In the genomic region with DNA sequence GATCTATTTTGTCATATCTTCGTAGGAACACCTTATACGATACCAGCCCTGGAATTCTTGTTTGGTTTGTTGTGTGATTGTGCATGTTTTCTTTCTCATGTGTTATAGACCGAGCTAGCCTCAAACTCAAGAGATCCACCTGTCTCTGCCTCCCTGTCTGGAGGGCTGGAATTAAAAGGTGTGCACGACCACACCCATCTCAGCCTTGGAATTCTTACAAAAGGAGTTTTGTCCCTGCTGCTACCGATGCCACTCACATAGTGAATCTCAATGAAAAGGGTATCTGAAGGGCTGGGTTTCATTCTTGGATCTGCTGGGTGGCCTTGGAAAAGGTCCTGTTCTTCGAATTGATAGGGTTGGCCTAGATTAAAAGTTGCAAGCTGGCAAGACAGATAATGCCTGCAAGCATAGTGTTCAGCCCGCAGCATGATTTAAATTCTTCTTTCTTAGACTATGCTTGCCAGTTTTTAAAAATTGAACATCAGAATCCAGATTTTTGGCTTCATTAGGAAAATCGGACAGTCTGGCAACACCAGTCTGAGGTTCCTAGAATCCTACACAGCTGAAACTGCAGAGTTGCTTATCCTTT, we compare ENCODE assay signal across 25 mouse cellular contexts. TPM values are rescaled to one million over a fixed set of nuclear protein-coding genes. Genes with fewer than 3 reads are reported as not detected.
DNase-seq lines count a peak whose midpoint lies in the region; ATAC-seq and TF ChIP-seq lines count a peak whose summit lies in the region.
"Had no signal": no experiment of that assay in that cellular context is flagged by ENCODE, and none has a peak within 500 bp of the region (broad histone marks: within the 10 kb centered on the region; RNA-seq: fewer than 3 reads in every experiment).

No protein-coding gene starts in this region.

- in situ Hi-C loops in ES-E14 (cut with MboI; ENCODE audit: low sequenced_read_pairs in 2 of 2, unreplicated experiment in 2 of 2): no loop called here

- H3K27ac ChIP-seq in layer of hippocampus, adult 2 months: peak overlapping the region; percentile 99; the same call in 1 of the 2 replicates
- H3K27ac ChIP-seq in ES-Bruce4 (ENCODE audit: insufficient read depth, low read length) (peak overlapping the region; percentile 88), ES-E14 (ENCODE audit: insufficient read depth, low read depth, low read length, poor library complexity, severe bottlenecking) (peak overlapping the region; percentile 96; the same call in 1 of the 2 replicates)
- H3K27ac ChIP-seq in thymus, adult 2 months (ENCODE audit: control insufficient read depth, insufficient read depth, low read length): no peak overlapping the region
- H3K27ac ChIP-seq: forebrain, embryonic 13.5 days; heart, embryonic 15.5 days; intestine, embryonic 15.5 days; stomach, embryonic 15.5 days had no signal

- no peak for ATAC-seq in megakaryocyte progenitor cell, adult 5-6 weeks (replicated peaks; ENCODE audit: poor library complexity)
- ATAC-seq: forebrain, embryonic 13.5 days; hindbrain, embryonic 16.5 days; intestine, embryonic 15.5 days had no signal

- TF ChIP-seq EP300 in ES-Bruce4 (IDR thresholded peaks at IDR 0.05; ENCODE audit: insufficient read depth, low read depth, low read length): 0 out of 2 replicates have a peak, but pooled peaks have one; percentile 24

- H3K27me3 ChIP-seq in ES-Bruce4 (ENCODE audit: control insufficient read depth, insufficient read depth, low read length, poor library complexity, severe bottlenecking): no peaks in the 10 kb centered on the region
- no peaks in the 10 kb centered on the region for H3K27me3 ChIP-seq in thymus, adult 2 months (ENCODE audit: control insufficient read depth, insufficient read depth, low read length)
- H3K27me3 ChIP-seq: forebrain, embryonic 13.5 days; heart, embryonic 15.5 days; intestine, embryonic 15.5 days; midbrain, embryonic 12.5 days; stomach, embryonic 15.5 days had no signal

- H3K36me3 ChIP-seq in ES-Bruce4 (ENCODE audit: control insufficient read depth, insufficient read depth, low read length, poor library complexity, severe bottlenecking): no peaks in the 10 kb centered on the region
- H3K36me3 ChIP-seq in ES-E14 (ENCODE audit: control insufficient read depth, insufficient read depth, low read length, poor library complexity, severe bottlenecking): no peaks in the 10 kb centered on the region
- no peaks in the 10 kb centered on the region for H3K36me3 ChIP-seq in thymus, adult 2 months (ENCODE audit: control insufficient read depth, insufficient read depth, low read length)
- H3K36me3 ChIP-seq: heart, embryonic 15.5 days; intestine, embryonic 15.5 days; limb, embryonic 10.5 days; midbrain, embryonic 12.5 days; stomach, embryonic 15.5 days had no signal

- 96% methylated on average over 8 of the region's 8 CpGs for WGBS in thymus, adult 2 months

- peaks cover 1% of the 10 kb centered on the region for H3K4me1 ChIP-seq in ES-Bruce4 (ENCODE audit: control insufficient read depth, insufficient read depth, low read length)
- H3K4me1 ChIP-seq in ES-E14 (ENCODE audit: control insufficient read depth in 2 of 2, insufficient read depth in 2 of 2, low read length in 2 of 2, poor library complexity in 1 of 2): peaks cover 7 to 17% of the 10 kb centered on the region in 2 experiments
- H3K4me1 ChIP-seq in thymus, adult 2 months (replicated peaks; ENCODE audit: control insufficient read depth, insufficient read depth, low read length): peaks cover 7% of the 10 kb centered on the region
- H3K4me1 ChIP-seq: stomach, embryonic 15.5 days had no signal

- no peak for TF ChIP-seq POLR2A in ES-Bruce4 (IDR thresholded peaks at IDR 0.05; ENCODE audit: insufficient read depth, low read length)
- TF ChIP-seq POLR2A in thymus, adult 2 months (IDR thresholded peaks at IDR 0.05; ENCODE audit: control insufficient read depth, extremely low read depth, insufficient read depth, low read length, poor library complexity): no peak

- H3K9me3 ChIP-seq in ES-Bruce4 (replicated peaks; ENCODE audit: control insufficient read depth, insufficient read depth, low read length, poor library complexity, severe bottlenecking) (no peaks in the 10 kb centered on the region), ES-E14 (ENCODE audit: control insufficient read depth, insufficient read depth, low read depth, low read length) (no peaks in the 10 kb centered on the region)
- H3K9me3 ChIP-seq: forebrain, embryonic 13.5 days; heart, embryonic 15.5 days; intestine, embryonic 15.5 days; limb, embryonic 10.5 days; midbrain, embryonic 12.5 days; stomach, embryonic 15.5 days had no signal

- H3K4me3 ChIP-seq in layer of hippocampus, adult 2 months: no peak overlapping the region
- H3K4me3 ChIP-seq in ES-Bruce4 (ENCODE audit: low read depth, low read length) (no peak overlapping the region), ES-E14 (ENCODE audit: insufficient read depth in 1 of 2, low read depth in 1 of 2, low read length in 2 of 2, poor library complexity in 1 of 2, severe bottlenecking in 1 of 2) (no peak overlapping the region)
- no peak overlapping the region for H3K4me3 ChIP-seq in thymus, adult 2 months (ENCODE audit: control insufficient read depth, insufficient read depth, low read length)
- H3K4me3 ChIP-seq: intestine, embryonic 15.5 days; limb, embryonic 10.5 days; stomach, embryonic 15.5 days had no signal

- no peak for DNase-seq in layer of hippocampus, adult 2 months (ENCODE audit: low spot score in 2 of 2)
- DNase-seq in layer of hippocampus, postnatal 14 days (ENCODE audit: low spot score in 2 of 2): no peak
- DNase-seq in ES-E14 (ENCODE audit: low read depth, low spot score): peak; percentile 9
- peak; percentile 29 for DNase-seq in c-Kit-positive CD71-positive TER-119-positive erythroid progenitor cells, embryonic 14.5 days (ENCODE audit: low spot score)
- DNase-seq in thymus, adult 2 months: no peak
- DNase-seq: adrenal gland, postnatal 25 days; cerebellum, adult 11-12 months; cerebellum, postnatal 25 days; gastrocnemius, postnatal 25 days; heart, postnatal 36 days; kidney, adult 8-10 months; kidney, postnatal 10 days; liver; lung, adult 18-20 months; lung, postnatal 10 days; right cerebral cortex, postnatal 4 days had no signal

- no peak for TF ChIP-seq CTCF in layer of hippocampus, adult 2 months (conservative IDR thresholded peaks at IDR 0.05)
- TF ChIP-seq CTCF in ES-Bruce4 (IDR thresholded peaks at IDR 0.05; ENCODE audit: low read depth, low read length): no peak
- no peak for TF ChIP-seq CTCF in thymus, adult 2 months (IDR thresholded peaks at IDR 0.05; ENCODE audit: borderline replicate concordance, control insufficient read depth, extremely low read depth, insufficient read depth, low read length, poor library complexity)

- H3K9ac ChIP-seq in ES-Bruce4 (ENCODE audit: low read depth, poor library complexity, severe bottlenecking) (no peak overlapping the region), ES-E14 (ENCODE audit: insufficient read depth, low read depth, low read length, poor library complexity, severe bottlenecking) (no peak overlapping the region)
- H3K9ac ChIP-seq: forebrain, embryonic 13.5 days; heart, embryonic 15.5 days; intestine, embryonic 15.5 days; midbrain, embryonic 12.5 days; stomach, embryonic 15.5 days had no signal

TF ChIP-seq in ES-E14, 5 proteins besides CTCF, POLR2A, EP300 and RAD21:
- TF ChIP-seq MAFK (IDR thresholded peaks at IDR 0.05; ENCODE audit: insufficient read depth, low read depth, low read length) (no peak), HCFC1 (IDR thresholded peaks at IDR 0.05; ENCODE audit: borderline replicate concordance, insufficient read depth, low read length) (no peak), ZNF384 (IDR thresholded peaks at IDR 0.05; ENCODE audit: low read depth, low read length) (no peak), ZC3H11A (IDR thresholded peaks at IDR 0.05; ENCODE audit: borderline replicate concordance, low read depth, low read length) (no peak), CHD2 (IDR thresholded peaks at IDR 0.05; ENCODE audit: low read depth, low read length) (no peak)

RNA-seq across cellular contexts. Expression of gene Dcun1d3, which starts 1.5 kb away (rescaled TPM):
- 10 to 100 TPM; 22.3 TPM for total RNA-seq in layer of hippocampus, adult 2 months (2021)
- 10 to 100 TPM; 21.0 to 22.3 TPM for total RNA-seq in layer of hippocampus, postnatal 14 days (2021)
- 31.2 and 37.9 TPM in 2 replicates for polyA plus RNA-seq in ES-Bruce4 (2011; ENCODE audit: insufficient read depth, insufficient read length, low read depth, missing spikeins)
- 26.1 and 27.1 TPM in 2 replicates for total RNA-seq in ES-E14 (2012; rRNA removed)
- 2.2 and 3.0 TPM in 2 replicates for total RNA-seq in megakaryocyte progenitor cell, adult 5-6 weeks (2015)
- total RNA-seq in megakaryocyte progenitor cell, adult 5-6 weeks (2017): 2.3 and 5.4 TPM in 2 replicates
- polyA plus RNA-seq in thymus, adult 2 months (2012; rRNA removed): 4.6 and 4.9 TPM in 2 replicates

RNA-seq across cellular contexts. Expression of gene Lyrm1, which starts 2.0 kb away (rescaled TPM):
- 10 to 100 TPM in 1 of 2 experiments, 1 to 10 TPM in 1; 9.8 to 10.8 TPM for total RNA-seq in layer of hippocampus, adult 2 months (2021)
- 10 to 100 TPM in 1 of 2 experiments, 1 to 10 TPM in 1; 9.7 to 10.3 TPM for total RNA-seq in layer of hippocampus, postnatal 14 days (2021)
- 7.2 and 8.7 TPM in 2 replicates for polyA plus RNA-seq in ES-Bruce4 (2011; ENCODE audit: insufficient read depth, insufficient read length, low read depth, missing spikeins)
- total RNA-seq in ES-E14 (2012; rRNA removed): 1.4 and 3.8 TPM in 2 replicates
- 1.7 and 5.9 TPM in 2 replicates for total RNA-seq in megakaryocyte progenitor cell, adult 5-6 weeks (2015)
- 3.1 and 3.9 TPM in 2 replicates for total RNA-seq in megakaryocyte progenitor cell, adult 5-6 weeks (2017)
- 1.1 and 1.9 TPM in 2 replicates for polyA plus RNA-seq in thymus, adult 2 months (2012; rRNA removed)

Comparison
In these comparisons a context has a peak if more than half of its experiments do, and no peak if none do; other contexts are left out.
1. DNase-seq: peak in ES-E14 (single experiment) and c-Kit-positive CD71-positive TER-119-positive erythroid progenitor cells, embryonic 14.5 days (single experiment); none in layer of hippocampus, adult 2 months (0 of 2), layer of hippocampus, postnatal 14 days (0 of 2) and thymus, adult 2 months (single experiment).